Mouse (Mus musculus) cerebellum, postnatal 36 days (tissue): Measurements from ENCODE around the gene Irf6.

Experiments
- DNase-seq, 2 experiments: peaks; one replicate each; pipeline ENCODE4 v3.0.0; 2021 to 2022; ENCODE audit warnings: mixed read lengths in 2 of 2

Irf6 gene

DNA sequence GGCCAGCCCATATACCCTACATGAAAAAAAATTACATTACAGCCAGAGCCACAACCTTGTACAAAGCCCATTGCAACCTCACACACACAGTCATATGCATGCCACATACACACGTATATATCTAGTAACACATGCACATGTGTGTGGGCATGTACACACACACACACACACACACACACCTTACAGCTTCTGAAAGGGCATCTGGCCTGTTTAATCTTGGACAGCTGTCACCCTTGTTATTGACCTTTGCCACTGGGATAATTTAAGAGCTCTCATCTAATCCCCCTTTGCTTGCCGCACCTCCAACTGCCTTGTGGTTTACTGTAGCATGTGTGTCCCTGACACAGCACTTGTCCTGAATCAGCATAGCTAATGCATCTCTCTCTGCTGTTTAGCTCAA is 50.9 kb downstream of the Irf6 start:
- DNase-seq, result no peak

DNA sequence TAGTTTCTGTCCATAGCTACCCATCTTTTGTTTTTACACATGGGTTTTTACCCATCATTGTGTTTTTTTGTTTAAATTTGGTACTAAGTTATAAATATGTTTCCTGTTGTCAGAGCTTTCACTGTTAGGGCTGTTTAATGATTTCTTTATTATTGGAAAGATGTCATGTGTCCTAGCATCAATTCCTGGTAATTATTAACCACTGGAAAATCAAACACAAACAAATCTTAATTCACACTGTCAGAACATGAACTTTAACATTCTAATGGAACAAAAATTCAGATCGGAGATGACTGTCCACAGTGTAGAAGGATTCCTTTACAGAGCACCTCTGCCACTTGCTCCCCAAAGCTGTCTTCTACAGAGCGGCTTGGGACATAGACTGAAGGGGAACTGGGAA is 52.5 kb downstream of the Irf6 start:
- no peak for DNase-seq

DNA sequence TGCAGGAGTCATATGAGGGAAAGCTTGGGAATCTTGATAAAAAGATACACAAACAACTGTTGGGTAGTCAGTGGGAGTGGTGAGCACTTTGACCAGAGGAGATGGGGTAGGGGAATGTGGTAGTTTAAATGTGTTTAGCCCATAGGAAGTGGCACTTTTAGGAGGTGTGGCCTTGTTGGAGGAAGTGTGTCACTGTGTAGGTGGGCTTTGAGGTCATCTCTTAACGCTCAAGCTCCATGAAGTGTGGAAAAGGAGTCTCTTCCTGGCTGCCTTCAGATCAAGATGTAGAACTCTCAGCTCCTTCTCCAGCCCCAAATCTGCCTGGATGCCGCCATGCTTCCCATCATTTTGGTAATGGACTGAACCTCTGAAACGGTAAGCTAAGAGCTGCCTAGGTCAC is 54.6 kb downstream of the Irf6 start, which contains the start of gene Lamb3:
Lamb3 (plus strand) TSS at position 197 of the 400 bp plus-strand sequence.
- no peak for DNase-seq

DNA sequence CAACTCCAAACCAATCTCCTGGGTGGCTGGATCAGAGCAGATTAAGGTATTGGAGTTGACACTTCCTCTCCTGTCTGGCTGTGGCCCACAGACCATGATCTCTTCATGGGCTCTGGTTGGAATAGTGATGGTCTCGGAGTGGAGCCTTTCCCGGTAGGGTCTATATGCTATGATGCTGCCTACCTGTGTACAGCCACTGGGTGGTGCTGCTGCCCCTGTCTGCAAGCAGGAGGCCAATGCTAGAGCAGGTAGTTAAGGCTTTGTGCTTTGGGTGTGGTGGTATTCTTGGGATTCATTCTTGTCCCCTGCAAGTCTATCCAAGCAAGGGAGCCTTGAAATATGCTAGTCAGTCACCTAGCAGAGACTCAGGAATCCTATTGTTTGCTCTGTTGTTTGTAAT is 55.3 kb downstream of the Irf6 start:
- DNase-seq, result peak; percentile 47 to 54

DNA sequence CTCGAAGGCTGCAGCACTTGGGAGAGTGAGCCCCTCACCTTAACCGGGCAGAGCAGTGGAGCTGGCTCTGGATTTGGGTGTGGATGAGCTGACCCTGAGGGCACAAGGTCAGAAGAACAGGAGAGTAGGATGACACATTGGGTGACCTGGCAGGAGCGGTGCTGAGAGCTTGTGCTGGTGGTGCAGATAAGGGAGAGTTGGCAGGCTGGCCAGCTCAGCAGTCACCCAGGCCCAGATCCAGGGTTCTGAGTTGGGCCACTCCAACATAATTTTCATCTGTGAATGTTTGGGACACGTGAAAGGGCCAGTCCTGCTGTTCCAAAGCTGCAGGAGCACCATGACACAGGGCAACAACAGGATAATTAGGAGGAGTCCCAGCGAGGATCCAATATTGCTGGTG is 58.5 kb downstream of the Irf6 start:
- DNase-seq, result no peak

DNA sequence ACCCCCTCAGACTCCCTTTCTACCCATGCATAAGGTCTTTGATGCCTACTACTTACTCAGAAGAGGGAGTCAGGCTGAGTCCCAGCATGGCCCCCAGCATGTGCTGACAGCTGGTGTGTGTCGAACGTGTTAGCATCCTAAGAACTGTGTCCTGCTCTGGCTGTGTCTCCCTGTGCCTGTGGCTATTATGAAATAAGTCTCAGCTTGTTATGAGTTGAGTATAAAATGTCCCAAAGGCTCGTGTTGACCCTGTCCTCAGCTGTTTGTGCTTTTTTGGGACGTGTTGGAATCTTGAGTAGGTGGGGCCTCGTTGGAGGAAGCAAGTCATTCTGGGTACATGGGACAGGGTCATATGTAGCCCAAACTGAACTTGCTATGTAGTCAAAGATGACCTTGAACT is 61.1 kb downstream of the Irf6 start:
- no peak for DNase-seq

DNA sequence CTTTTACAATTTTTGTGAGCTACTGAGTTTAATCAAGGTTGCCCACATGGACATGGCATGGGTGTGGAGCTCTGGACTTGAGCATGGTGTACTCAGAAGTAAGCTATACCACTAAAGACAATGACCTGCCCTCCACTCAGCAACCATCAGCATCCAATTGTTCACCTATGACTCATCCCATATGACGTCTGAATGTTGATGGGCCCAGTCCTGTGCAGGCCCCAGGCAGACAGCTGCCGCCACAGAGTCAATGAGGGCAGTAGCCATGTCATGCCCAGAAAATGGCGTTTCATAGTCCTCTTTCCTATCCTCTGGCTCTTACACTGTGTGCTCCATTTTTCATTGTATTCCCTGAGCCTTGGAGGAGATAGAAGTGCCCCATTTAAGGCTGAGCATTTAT is 63.1 kb downstream of the Irf6 start:
- no peak for DNase-seq

DNA sequence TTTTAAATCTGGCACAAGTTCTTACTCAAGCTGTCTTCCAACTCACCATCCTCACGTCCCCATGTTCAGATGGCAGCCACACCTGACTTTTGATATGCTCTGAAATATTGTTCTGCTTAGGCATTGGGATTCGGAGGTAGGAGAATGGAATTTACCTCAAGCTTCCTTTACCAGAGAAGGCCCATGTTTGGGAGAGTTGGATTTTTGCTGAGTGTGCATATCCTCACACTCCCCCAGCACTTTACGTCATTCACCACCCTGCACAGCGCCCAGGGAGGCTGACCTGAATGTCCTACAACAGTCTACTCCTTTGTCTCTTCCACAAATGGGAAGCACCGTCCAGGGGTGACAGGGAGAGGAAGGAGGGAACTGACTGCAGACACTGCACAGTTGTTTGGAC is 67.5 kb downstream of the Irf6 start:
- DNase-seq, result no peak
